Mouse (Mus musculus) heart, adult 2 months (tissue): ENCODE measurements around the gene Timm50. TPM values are rescaled to one million over a fixed set of nuclear protein-coding genes. Genes with fewer than 3 reads are reported as not detected.

Experiments
- DNase-seq, 2 experiments: peaks; one replicate each; pipeline ENCODE4 v3.0.0; 2021
- H3K27ac ChIP-seq: fragments of 200-600 bp; 2 replicates; pipeline ENCODE4 v1.8.1; 2022
- H3K27me3 ChIP-seq: fragments of 200-500 bp; 2 replicates; pipeline ENCODE4 v1.6.1; 2012; ENCODE audit warnings: mild to moderate bottlenecking, low read length, inconsistent platforms, mixed read lengths; ENCODE audit not compliant: control insufficient read depth, insufficient read depth
- H3K36me3 ChIP-seq: fragments of 200-500 bp; 2 replicates; pipeline ENCODE4 v1.6.1; 2012; ENCODE audit warnings: low read length, inconsistent platforms; ENCODE audit not compliant: control insufficient read depth, insufficient read depth
- H3K4me1 ChIP-seq: fragments of 200-500 bp; 2 replicates; pipeline ENCODE4 v1.6.1; 2011; ENCODE audit warnings: low read length; ENCODE audit not compliant: control insufficient read depth, insufficient read depth
- H3K4me3 ChIP-seq: fragments of 200-600 bp; 2 replicates; pipeline ENCODE4 v1.8.1; 2022
- H3K79me2 ChIP-seq: fragments of 200-500 bp; replicated peaks from 2 replicates; pipeline ENCODE4 v1.6.1; 2012; ENCODE audit warnings: mild to moderate bottlenecking, inconsistent platforms, low read length, moderate library complexity, mixed read lengths; ENCODE audit not compliant: control insufficient read depth, insufficient read depth
- H3K9ac ChIP-seq: fragments of 200-500 bp; 2 replicates; pipeline ENCODE4 v1.6.1; 2012; ENCODE audit warnings: low read depth, mild to moderate bottlenecking, control low read depth, inconsistent platforms, low read length, mixed read lengths
- CTCF ChIP-seq: fragments of 200-600 bp; IDR thresholded peaks from 2 replicates; pipeline ENCODE4 v1.8.1; 2022; ENCODE audit warnings: antibody characterized with exemption, mild to moderate bottlenecking, moderate library complexity
- EP300 ChIP-seq: fragments of 200-500 bp; IDR thresholded peaks from 2 replicates; pipeline ENCODE4 v1.6.1; 2011; ENCODE audit warnings: low read depth, low read length, control low read depth; ENCODE audit not compliant: insufficient read depth
- POLR2A ChIP-seq: fragments of 200-500 bp; IDR thresholded peaks from 2 replicates; pipeline ENCODE4 v1.6.1; 2011; ENCODE audit warnings: mild to moderate bottlenecking, low read depth, low read length, control low read depth; ENCODE audit not compliant: insufficient read depth
- WGBS: fragments of 180-500 bp; shearing (Covaris S2); methylation state at CpG from one replicate; pipeline ENCODE4 v1.1.7; 2018; 5-methylcytosine and 5-hydroxymethylcytosine counted together
- intact Hi-C: fragments of 180-260 bp; cut with DNase I; formaldehyde crosslinking; loops from one replicate; pipeline ENCODE4 v1.15.1; 2025
- long read RNA-seq: library from polyadenylated mRNA; stranded (forward); transcript quantifications from one replicate; pipeline ENCODE4 v2.0.0, GENCODE M21; 2021
- polyA plus RNA-seq: library from polyadenylated mRNA; depleted of rRNA; stranded (reverse); fragments of >200 nt; gene quantifications from 2 replicates; pipeline ENCODE4 v1.2.3, GENCODE M21; 2012; rRNA removed
- total RNA-seq, 2 experiments: library from RNA; stranded (reverse); gene quantifications; 2 replicates each; pipeline ENCODE4 v1.2.3; 2021

The Timm50 gene
- total RNA-seq (10 to 100 TPM; 60.0 to 63.5 TPM), polyA plus RNA-seq (63.0 and 72.8 TPM in 2 replicates)
- long read RNA-seq, transcript Timm50-201 (11 exons, 1,515 nt) = major isoform, 132 of 143 reads
- long read RNA-seq, partial matches to known transcripts = 1 of 143 reads
- long read RNA-seq, other reads (novel, unspliced or antisense) = 10 of 143 reads

GRCm38 (mm10) chr7:28311926-28312543 lies at the start of gene Timm50:
Gene Timm50, minus strand, starts transcription at chr7:28312072.
- peak within 1 kb of the TSS; percentile 95 for H3K4me3 ChIP-seq
- WGBS = under 1% methylated on average over 45 of the region's 45 CpGs
- peaks cover 4% of the 10 kb centered on the region for H3K4me1 ChIP-seq
- H3K27ac ChIP-seq = peak within 1 kb of the TSS; percentile 82
- no peaks in the 10 kb centered on the region for H3K36me3 ChIP-seq
- intact Hi-C loops = loop anchor here (1.0 to 2.0 kb wide), 2 partner anchors 26 to 33 kb away; partner anchors contain the start of gene Supt5
- H3K9ac ChIP-seq = peak within 1 kb of the TSS; percentile 77
- peak; percentile 98 to 99 for DNase-seq
- TF ChIP-seq POLR2A (peak; percentile 68), EP300 (peak; percentile 78; the same call in 1 of the 2 replicates), CTCF (no peak; the same call in 1 of the 2 replicates)
- H3K79me2 ChIP-seq = no peaks in the 10 kb centered on the region
- no peaks in the 10 kb centered on the region for H3K27me3 ChIP-seq

- Histone ChIP-seq H3K79me2 (no peaks in the 10 kb centered on the region), H3K4me1 (peaks cover 8% of the 10 kb centered on the region), H3K4me3 (no peak overlapping the region), H3K36me3 (no peaks in the 10 kb centered on the region), H3K27me3 (no peaks in the 10 kb centered on the region), H3K9ac (no peak overlapping the region), H3K27ac (no peak overlapping the region)
- intact Hi-C loops = no loop called here
- TF ChIP-seq CTCF (no peak), EP300 (no peak), POLR2A (no peak)
- WGBS = 80% methylated on average over 6 of the region's 6 CpGs
- DNase-seq = peak in 1 of 2 experiments; percentile 21
Observed at GRCm38 (mm10) chr7:28360291-28360690, 48.4 kb upstream of the Timm50 start.

- WGBS = 78% methylated on average over 10 of the region's 10 CpGs
- Histone ChIP-seq H3K36me3 (no peaks in the 10 kb centered on the region), H3K4me1 (peaks cover 8% of the 10 kb centered on the region), H3K79me2 (no peaks in the 10 kb centered on the region), H3K9ac (no peak overlapping the region), H3K27ac (no peak overlapping the region), H3K4me3 (no peak overlapping the region), H3K27me3 (no peaks in the 10 kb centered on the region)
- TF ChIP-seq EP300 = no peak
- no peak for TF ChIP-seq CTCF
- no peak for TF ChIP-seq POLR2A
- intact Hi-C loops = no loop called here
- peak in 1 of 2 experiments; percentile 25 for DNase-seq
Observed at GRCm38 (mm10) chr7:28359854-28360253, 48.0 kb upstream of the Timm50 start.

- Histone ChIP-seq H3K4me3 (no peak overlapping the region), H3K36me3 (no peaks in the 10 kb centered on the region), H3K4me1 (peaks cover 8% of the 10 kb centered on the region), H3K27ac (peak overlapping the region; percentile 68; the same call in 1 of the 2 replicates), H3K79me2 (no peaks in the 10 kb centered on the region), H3K27me3 (no peaks in the 10 kb centered on the region), H3K9ac (no peak overlapping the region)
- DNase-seq = no peak
- TF ChIP-seq POLR2A (no peak), EP300 (no peak), CTCF (no peak)
- 59% methylated on average over 7 of the region's 7 CpGs for WGBS
- intact Hi-C loops = no loop called here
Observed at GRCm38 (mm10) chr7:28358431-28358830, 46.6 kb upstream of the Timm50 start.

GRCm38 (mm10) chr7:28357984-28358383 lies 46.1 kb upstream of the Timm50 start:
- TF ChIP-seq POLR2A (peak; percentile 22; the same call in 1 of the 2 replicates), EP300 (0 out of 2 replicates have a peak, but pooled peaks have one; percentile 19), CTCF (no peak)
- H3K27ac ChIP-seq = peak overlapping the region; percentile 68; the same call in 1 of the 2 replicates
- H3K36me3 ChIP-seq = no peaks in the 10 kb centered on the region
- intact Hi-C loops = no loop called here
- 7% methylated on average over 5 of the region's 5 CpGs for WGBS
- H3K27me3 ChIP-seq = no peaks in the 10 kb centered on the region
- no peak overlapping the region for H3K9ac ChIP-seq
- H3K4me3 ChIP-seq = no peak overlapping the region
- peaks cover 8% of the 10 kb centered on the region for H3K4me1 ChIP-seq
- DNase-seq = peak in 1 of 2 experiments; percentile 14
- H3K79me2 ChIP-seq = no peaks in the 10 kb centered on the region

- peak overlapping the region; percentile 68 for H3K27ac ChIP-seq
Observed at GRCm38 (mm10) chr7:28356981-28357380, 45.1 kb upstream of the Timm50 start.

More at GRCm38 (mm10) chr7:28356981-28357380, 45.1 kb upstream of the Timm50 start:
- Histone ChIP-seq H3K4me3 (no peak overlapping the region), H3K79me2 (no peaks in the 10 kb centered on the region), H3K4me1 (peaks cover 8% of the 10 kb centered on the region), H3K27me3 (no peaks in the 10 kb centered on the region), H3K9ac (no peak overlapping the region), H3K36me3 (no peaks in the 10 kb centered on the region)
- intact Hi-C loops = no loop called here
- DNase-seq = peak; percentile 68 to 78
- 10% methylated on average over 5 of the region's 5 CpGs for WGBS
- TF ChIP-seq EP300 (peak; percentile 50; the same call in 1 of the 2 replicates), POLR2A (0 out of 2 replicates have a peak, but pooled peaks have one; percentile 16), CTCF (0 out of 2 replicates have a peak, but pooled peaks have one; percentile 10)
